Mouse (Mus musculus): ENCODE data around the gene Olfr572.

Olfr572 gene

GRCm38 (mm10) chr7:102924109-102924508, at the start of gene Olfr572:
Gene Olfr572 (plus strand): TSS chr7:102924409.
- no peak for DNase-seq (ENCODE audit: low read depth)

GRCm38 (mm10) chr7:102876822-102877221, 47.4 kb upstream of the Olfr572 start, which contains the start of gene Olfr568:
Gene Olfr568 (plus strand): TSS chr7:102877122.
- no peak for DNase-seq (ENCODE audit: low read depth)

- no peak for DNase-seq (ENCODE audit: low read depth)
Observed at GRCm38 (mm10) chr7:102890782-102891181, 33.4 kb upstream of the Olfr572 start, which contains the start of gene Olfr569. Gene Olfr569 (minus strand): TSS chr7:102890882.

GRCm38 (mm10) chr7:102915261-102915660, 8.9 kb upstream of the Olfr572 start:
- no peak for DNase-seq (ENCODE audit: low read depth)

GRCm38 (mm10) chr7:102916405-102916804, 7.8 kb upstream of the Olfr572 start:
- DNase-seq (ENCODE audit: low read depth): no peak

- DNase-seq (ENCODE audit: low read depth): no peak
Observed at GRCm38 (mm10) chr7:102917032-102917875, 7.0 kb upstream of the Olfr572 start, which contains the start of gene Olfr571. Gene Olfr571 (minus strand): TSS chr7:102917536.

GRCm38 (mm10) chr7:102919632-102920031, 4.6 kb upstream of the Olfr572 start:
- DNase-seq (ENCODE audit: low read depth): peak; percentile 71

GRCm38 (mm10) chr7:102927105-102927504, 2.9 kb downstream of the Olfr572 start:
- DNase-seq (ENCODE audit: low read depth): no peak

GRCm38 (mm10) chr7:102942475-102942874, 18.3 kb downstream of the Olfr572 start, which contains the start of gene Olfr573-ps1:
Gene Olfr573-ps1 (minus strand): TSS chr7:102942575.
- DNase-seq (ENCODE audit: low read depth): no peak

- no peak for DNase-seq (ENCODE audit: low read depth)
Observed at GRCm38 (mm10) chr7:102943417-102943816, 19.2 kb downstream of the Olfr572 start.

GRCm38 (mm10) chr7:102948167-102948566, 24.0 kb downstream of the Olfr572 start, which contains the start of gene Olfr574:
Gene Olfr574 (plus strand): TSS chr7:102948467.
- no peak for DNase-seq (ENCODE audit: low read depth)

- DNase-seq (ENCODE audit: low read depth): no peak
Observed at GRCm38 (mm10) chr7:102950732-102951131, 26.5 kb downstream of the Olfr572 start.

- no peak for DNase-seq (ENCODE audit: low read depth)
Observed at GRCm38 (mm10) chr7:102958137-102958536, 33.9 kb downstream of the Olfr572 start.

- peak; percentile 2 for DNase-seq (ENCODE audit: low read depth)
Observed at GRCm38 (mm10) chr7:102958593-102958992, 34.4 kb downstream of the Olfr572 start, which contains the start of gene Olfr575. Gene Olfr575 (minus strand): TSS chr7:102958775.

GRCm38 (mm10) chr7:102962360-102962759, 38.2 kb downstream of the Olfr572 start, which contains the start of gene Olfr576:
Gene Olfr576 (plus strand): TSS chr7:102962660.
- DNase-seq (ENCODE audit: low read depth): no peak

- DNase-seq (ENCODE audit: low read depth): no peak
Observed at GRCm38 (mm10) chr7:102974399-102974798, 50.2 kb downstream of the Olfr572 start.

- no peak for DNase-seq (ENCODE audit: low read depth)
Observed at GRCm38 (mm10) chr7:102975843-102976242, 51.6 kb downstream of the Olfr572 start, which contains the start of gene Olfr577. Gene Olfr577 (minus strand): TSS chr7:102975943.

Data from 416B (cell line).